Mouse (Mus musculus): Measurements from ENCODE around the gene Cacnb2.

GRCm38 (mm10) chr2:14847188-14847587 is 244.3 kb downstream of the Cacnb2 start:
- no peak for TF ChIP-seq ETS1 (IDR thresholded peaks at IDR 0.05; ENCODE audit: low read depth, low read length)
- TF ChIP-seq JUND (IDR thresholded peaks at IDR 0.05; ENCODE audit: low read depth, low read length): no peak
- no peak for TF ChIP-seq MYC (IDR thresholded peaks at IDR 0.05; ENCODE audit: low read depth, low read length)
- no peak for TF ChIP-seq POLR2A (IDR thresholded peaks at IDR 0.05; ENCODE audit: control insufficient read depth in 1 of 2, insufficient read depth in 1 of 2, low read depth in 1 of 2, low read length in 2 of 2, poor library complexity in 1 of 2)
- no peak for TF ChIP-seq EP300 (IDR thresholded peaks at IDR 0.05; ENCODE audit: low read depth in 1 of 2, low read length in 2 of 2)
- TF ChIP-seq RAD21 (IDR thresholded peaks at IDR 0.05; ENCODE audit: low read depth, low read length): no peak
- TF ChIP-seq CHD1 (IDR thresholded peaks at IDR 0.05; ENCODE audit: low read depth, low read length): no peak
- TF ChIP-seq CTCF (IDR thresholded peaks at IDR 0.05 in 2 of 3, conservative IDR thresholded peaks at IDR 0.05 in 1 of 3; ENCODE audit: control insufficient read depth in 1 of 3, insufficient read depth in 1 of 3, low read depth in 2 of 3, low read length in 3 of 3, poor library complexity in 1 of 3, severe bottlenecking in 1 of 3): no peak
- no peak for TF ChIP-seq RCOR1 (IDR thresholded peaks at IDR 0.05; ENCODE audit: low read depth, low read length)
- TF ChIP-seq MAFK (IDR thresholded peaks at IDR 0.05; ENCODE audit: borderline replicate concordance, low read depth, low read length): no peak
- TF ChIP-seq SIN3A (IDR thresholded peaks at IDR 0.05; ENCODE audit: low read length): no peak
- TF ChIP-seq POLR2AphosphoS2 (IDR thresholded peaks at IDR 0.05; ENCODE audit: low read length): no peak
- no peak for TF ChIP-seq SMC3 (IDR thresholded peaks at IDR 0.05; ENCODE audit: low read depth, low read length)

Data from MEL (cell line).